Mouse (Mus musculus) heart, embryonic 16.5 days (tissue): ENCODE results near the gene Hspa5. TPM values are rescaled to one million over a fixed set of nuclear protein-coding genes. Genes with fewer than 3 reads are reported as not detected.

ENCODE experiments used
- ATAC-seq: fragments of 200-750 bp; cut with Nextera tagmentation; replicated peaks from 2 replicates; pipeline ENCODE4 v1.8.0; 2017; ENCODE audit warnings: moderate number of reproducible peaks; ENCODE audit not compliant: insufficient read depth, low FRiP score; ENCODE audit errors: extremely low read depth
- H3K27ac ChIP-seq: fragments of 300-500 bp; sonication (generic); 2 replicates; pipeline ENCODE4 v1.5.1; 2014; ENCODE audit warnings: mild to moderate bottlenecking, low read length, control low read depth, moderate library complexity
- H3K27me3 ChIP-seq: fragments of 300-500 bp; sonication (generic); 2 replicates; pipeline ENCODE4 v1.6.1; 2014; ENCODE audit warnings: low read length, mixed read lengths; ENCODE audit not compliant: control insufficient read depth, insufficient read depth
- H3K36me3 ChIP-seq: fragments of 300-500 bp; sonication (generic); 2 replicates; pipeline ENCODE4 v1.6.1; 2014; ENCODE audit not compliant: control insufficient read depth, insufficient read depth
- H3K4me1 ChIP-seq: fragments of 300-500 bp; sonication (generic); 2 replicates; pipeline ENCODE4 v1.6.1; 2014; ENCODE audit warnings: low read length, mixed read lengths; ENCODE audit not compliant: control insufficient read depth, insufficient read depth
- H3K4me2 ChIP-seq: fragments of 300-500 bp; sonication (generic); 2 replicates; pipeline ENCODE4 v1.6.1; 2014; ENCODE audit warnings: low read depth, mild to moderate bottlenecking, control low read depth, low read length
- H3K4me3 ChIP-seq: fragments of 300-500 bp; sonication (generic); 2 replicates; pipeline ENCODE4 v1.5.1; 2014; ENCODE audit warnings: mild to moderate bottlenecking, control low read depth, low read length
- H3K9ac ChIP-seq: fragments of 300-500 bp; sonication (generic); 2 replicates; pipeline ENCODE4 v1.6.1; 2014; ENCODE audit warnings: low read length, control low read depth
- H3K9me3 ChIP-seq: fragments of 300-500 bp; sonication (generic); replicated peaks from 2 replicates; pipeline ENCODE4 v1.6.1; 2016; ENCODE audit warnings: low read length; ENCODE audit not compliant: control insufficient read depth
- WGBS: fragments of 180-500 bp; shearing (Covaris S2); extraction: QIAGEN DNeasy Blood & Tissue Kit; methylation state at CpG from one replicate; pipeline ENCODE4 v1.1.7; 2014; 5-methylcytosine and 5-hydroxymethylcytosine counted together
- polyA plus RNA-seq: library from polyadenylated mRNA; unstranded; fragments of >200 nt; fragmentation: Nextera tagmentation; extraction: Ambion mirVana; gene quantifications from 2 replicates; pipeline ENCODE4 v1.2.1, GENCODE M21; 2015

The Hspa5 gene
- polyA plus RNA-seq, 1 experiment from 2014 or later = 742 TPM

- no peak overlapping the region for H3K27ac ChIP-seq
- H3K36me3 ChIP-seq = no peaks in the 10 kb centered on the region
- no peaks in the 10 kb centered on the region for H3K4me1 ChIP-seq
- H3K4me2 ChIP-seq = no peak overlapping the region
- H3K4me3 ChIP-seq = no peak overlapping the region
- ATAC-seq = no peak
- no peaks in the 10 kb centered on the region for H3K27me3 ChIP-seq
- H3K9ac ChIP-seq = no peak overlapping the region
- no peaks in the 10 kb centered on the region for H3K9me3 ChIP-seq
- 61% methylated on average over 2 of the region's 2 CpGs for WGBS
Measured at GRCm38 (mm10) chr2:34762872-34763271, 8.9 kb upstream of the Hspa5 start.

- H3K4me1 ChIP-seq = no peaks in the 10 kb centered on the region
- no peak overlapping the region for H3K4me3 ChIP-seq
- H3K36me3 ChIP-seq = no peaks in the 10 kb centered on the region
- WGBS = 56% methylated on average over 12 of the region's 12 CpGs
- no peak overlapping the region for H3K9ac ChIP-seq
- H3K9me3 ChIP-seq = no peaks in the 10 kb centered on the region
- H3K4me2 ChIP-seq = no peak overlapping the region
- H3K27me3 ChIP-seq = no peaks in the 10 kb centered on the region
- H3K27ac ChIP-seq = no peak overlapping the region
- no peak for ATAC-seq
Measured at GRCm38 (mm10) chr2:34764801-34765200, 7.0 kb upstream of the Hspa5 start.

GRCm38 (mm10) chr2:34770049-34770448 is 1.7 kb upstream of the Hspa5 start:
- H3K27me3 ChIP-seq = no peaks in the 10 kb centered on the region
- no peak for ATAC-seq
- no peak overlapping the region for H3K4me2 ChIP-seq
- H3K4me3 ChIP-seq = no peak overlapping the region
- H3K4me1 ChIP-seq = peaks cover 26% of the 10 kb centered on the region
- no peak overlapping the region for H3K9ac ChIP-seq
- no peak overlapping the region for H3K27ac ChIP-seq
- peaks cover 24% of the 10 kb centered on the region for H3K36me3 ChIP-seq
- WGBS = 89% methylated on average over 2 of the region's 2 CpGs
- no peaks in the 10 kb centered on the region for H3K9me3 ChIP-seq

- H3K9ac ChIP-seq = peak overlapping the region; percentile 94
- H3K4me3 ChIP-seq = peak overlapping the region; percentile 72
- H3K36me3 ChIP-seq = peaks cover 32% of the 10 kb centered on the region
- no peak for ATAC-seq
- peak overlapping the region; percentile 89 for H3K27ac ChIP-seq
- H3K4me1 ChIP-seq = peaks cover 34% of the 10 kb centered on the region
- no peaks in the 10 kb centered on the region for H3K9me3 ChIP-seq
- peak overlapping the region; percentile 78 for H3K4me2 ChIP-seq
- WGBS = 1% methylated on average over 6 of the region's 6 CpGs
- no peaks in the 10 kb centered on the region for H3K27me3 ChIP-seq
Measured at GRCm38 (mm10) chr2:34770951-34771350, 819 bp upstream of the Hspa5 start.

- 2% methylated on average over 50 of the region's 50 CpGs for WGBS
- Histone ChIP-seq H3K27ac (peak overlapping the region; percentile 67), H3K4me1 (peaks cover 46% of the 10 kb centered on the region), H3K9ac (peak overlapping the region; percentile 78), H3K4me3 (peak overlapping the region; percentile 59), H3K36me3 (peaks cover 45% of the 10 kb centered on the region), H3K4me2 (peak overlapping the region; percentile 87), H3K27me3 (no peaks in the 10 kb centered on the region), H3K9me3 (no peaks in the 10 kb centered on the region)
- no peak; the same call in none of the 2 replicates for ATAC-seq
Measured at GRCm38 (mm10) chr2:34772252-34773235, 774 bp downstream of the Hspa5 start.

- peak overlapping the region; percentile 59 for H3K4me3 ChIP-seq
- H3K9me3 ChIP-seq = no peaks in the 10 kb centered on the region
- H3K4me2 ChIP-seq = peak overlapping the region; percentile 87
- no peak for ATAC-seq
- H3K27ac ChIP-seq = no peak overlapping the region
- no peak overlapping the region for H3K9ac ChIP-seq
- no peaks in the 10 kb centered on the region for H3K27me3 ChIP-seq
- H3K4me1 ChIP-seq = peaks cover 50% of the 10 kb centered on the region
- H3K36me3 ChIP-seq = peaks cover 55% of the 10 kb centered on the region
- WGBS = 68% methylated on average over 4 of the region's 4 CpGs
Measured at GRCm38 (mm10) chr2:34773673-34774072, 1.9 kb downstream of the Hspa5 start.

- Histone ChIP-seq H3K9ac (peak overlapping the region; percentile 52; the same call in 1 of the 2 replicates), H3K27me3 (no peaks in the 10 kb centered on the region), H3K4me2 (peak overlapping the region; percentile 87), H3K36me3 (peaks cover 58% of the 10 kb centered on the region), H3K4me1 (peaks cover 50% of the 10 kb centered on the region), H3K4me3 (peak overlapping the region; percentile 59), H3K9me3 (no peaks in the 10 kb centered on the region), H3K27ac (no peak overlapping the region)
- WGBS = 69% methylated on average over 6 of the region's 6 CpGs
- no peak for ATAC-seq
Measured at GRCm38 (mm10) chr2:34774493-34774892, 2.7 kb downstream of the Hspa5 start.

- Histone ChIP-seq H3K27ac (no peak overlapping the region), H3K27me3 (no peaks in the 10 kb centered on the region), H3K9me3 (no peaks in the 10 kb centered on the region), H3K4me3 (no peak overlapping the region), H3K36me3 (peaks cover 68% of the 10 kb centered on the region), H3K9ac (no peak overlapping the region), H3K4me2 (peak overlapping the region; percentile 53), H3K4me1 (peaks cover 45% of the 10 kb centered on the region)
- 54% methylated on average over 1 of the region's 1 CpGs for WGBS
- ATAC-seq = no peak
Measured at GRCm38 (mm10) chr2:34777237-34777868, 5.6 kb downstream of the Hspa5 start.
